Mouse (Mus musculus) heart, embryonic 10.5 days (tissue): ENCODE results near the gene Efnb3. TPM values are rescaled to one million over a fixed set of nuclear protein-coding genes. Genes with fewer than 3 reads are reported as not detected.
A peak's percentile ranks its signal among the peaks of the same experiment; 100 is the strongest.

ENCODE experiments used
- DNase-seq: peaks from one replicate; pipeline ENCODE4 v3.0.0-alpha.2; 2017; ENCODE audit warnings: low spot score
- H3K27ac ChIP-seq: fragments of 300-500 bp; sonication (generic); 2 replicates; pipeline ENCODE4 v1.5.1; 2016; ENCODE audit warnings: mild to moderate bottlenecking
- H3K27me3 ChIP-seq: fragments of 300-500 bp; sonication (generic); 2 replicates; pipeline ENCODE4 v1.6.1; 2016; ENCODE audit warnings: mild to moderate bottlenecking; ENCODE audit not compliant: poor library complexity, insufficient read depth, severe bottlenecking
- H3K36me3 ChIP-seq: fragments of 300-500 bp; sonication (generic); 2 replicates; pipeline ENCODE4 v1.6.1; 2016; ENCODE audit warnings: mild to moderate bottlenecking, moderate library complexity
- H3K4me1 ChIP-seq: fragments of 300-500 bp; sonication (generic); 2 replicates; pipeline ENCODE4 v1.6.1; 2016; ENCODE audit warnings: mild to moderate bottlenecking
- H3K4me3 ChIP-seq: fragments of 300-500 bp; sonication (generic); 2 replicates; pipeline ENCODE4 v1.5.1; 2016; ENCODE audit warnings: mild to moderate bottlenecking, moderate library complexity
- H3K9me3 ChIP-seq: fragments of 300-500 bp; sonication (generic); 2 replicates; pipeline ENCODE4 v1.6.1; 2016; ENCODE audit warnings: mild to moderate bottlenecking, moderate library complexity
- WGBS: fragments of 180-500 bp; shearing (Covaris S2); methylation state at CpG from one replicate; pipeline ENCODE4 v1.1.7; 2016; 5-methylcytosine and 5-hydroxymethylcytosine counted together
- polyA plus RNA-seq: library from polyadenylated mRNA; unstranded; fragments of >200 nt; fragmentation: Nextera tagmentation; extraction: Ambion mirVana; gene quantifications from 2 replicates; pipeline ENCODE4 v1.2.1, GENCODE M21; 2016

Gene Efnb3
- polyA plus RNA-seq, 1 experiment from 2014 or later = 61.0 TPM

DNA sequence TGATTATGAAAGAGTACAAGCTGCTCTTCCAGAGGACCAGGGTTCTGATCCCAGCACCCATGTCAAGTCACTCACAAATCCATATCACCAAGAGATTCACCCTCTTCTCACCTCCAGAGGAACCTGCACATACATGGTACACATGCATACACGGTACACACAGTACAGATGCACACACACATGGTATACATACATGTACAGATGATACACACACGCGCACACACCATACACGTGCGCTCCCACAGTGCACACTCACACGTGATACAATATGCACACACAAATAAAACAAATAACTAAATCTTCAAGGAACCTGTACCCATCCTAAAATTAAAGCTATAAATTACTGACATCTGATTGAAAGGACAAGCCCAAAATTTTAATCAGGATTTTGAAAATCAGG lies 34.8 kb upstream of the Efnb3 start:
- WGBS = 91% methylated on average over 6 of the region's 6 CpGs
- no peak overlapping the region for H3K27ac ChIP-seq
- no peaks in the 10 kb centered on the region for H3K27me3 ChIP-seq
- H3K4me3 ChIP-seq = no peak overlapping the region
- no peaks in the 10 kb centered on the region for H3K9me3 ChIP-seq
- DNase-seq = no peak
- peaks cover 20% of the 10 kb centered on the region for H3K4me1 ChIP-seq
- H3K36me3 ChIP-seq = peaks cover 53% of the 10 kb centered on the region

DNA sequence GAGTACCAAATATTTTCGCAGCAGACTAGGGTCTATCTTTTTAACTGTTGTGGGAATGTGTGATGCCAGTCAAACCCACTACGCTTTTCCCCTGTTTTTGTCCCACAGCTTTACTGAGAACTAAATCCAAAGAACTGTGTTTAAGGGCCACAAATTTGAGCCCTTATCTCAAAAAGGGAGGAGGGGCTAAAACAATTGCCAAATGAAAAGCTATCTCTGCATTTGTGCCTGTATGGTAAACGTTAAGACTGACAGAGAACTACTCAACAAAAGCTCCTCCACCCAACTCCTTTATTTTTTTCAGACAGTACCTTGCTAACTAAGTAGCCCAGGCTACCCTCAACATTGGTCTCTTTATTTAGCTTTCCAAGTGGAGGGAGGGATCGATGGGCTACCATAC lies 32.8 kb upstream of the Efnb3 start:
- Histone ChIP-seq H3K9me3 (no peaks in the 10 kb centered on the region), H3K4me1 (peaks cover 8% of the 10 kb centered on the region), H3K27me3 (no peaks in the 10 kb centered on the region), H3K4me3 (no peak overlapping the region), H3K27ac (peak overlapping the region; percentile 65; the same call in 1 of the 2 replicates), H3K36me3 (peaks cover 73% of the 10 kb centered on the region)
- DNase-seq = no peak
- 81% methylated on average over 4 of the region's 4 CpGs for WGBS

- Histone ChIP-seq H3K36me3 (peaks cover 80% of the 10 kb centered on the region), H3K27me3 (no peaks in the 10 kb centered on the region), H3K4me3 (no peak overlapping the region), H3K4me1 (peaks cover 8% of the 10 kb centered on the region), H3K27ac (peak overlapping the region; percentile 65; the same call in 1 of the 2 replicates), H3K9me3 (no peaks in the 10 kb centered on the region)
- WGBS = 82% methylated on average over 7 of the region's 7 CpGs
- DNase-seq = no peak
These were observed 32.1 kb upstream of the Efnb3 start for GRCm38 (mm10) chr11:69591899-69592637.

GRCm38 (mm10) chr11:69591424-69591823 lies 31.4 kb upstream of the Efnb3 start:
- WGBS = 79% methylated on average over 3 of the region's 3 CpGs
- no peak for DNase-seq
- Histone ChIP-seq H3K4me1 (peaks cover 8% of the 10 kb centered on the region), H3K36me3 (peaks cover 85% of the 10 kb centered on the region), H3K9me3 (no peaks in the 10 kb centered on the region), H3K27ac (no peak overlapping the region), H3K4me3 (no peak overlapping the region), H3K27me3 (no peaks in the 10 kb centered on the region)

- Histone ChIP-seq H3K27ac (no peak overlapping the region), H3K36me3 (peaks cover 83% of the 10 kb centered on the region), H3K9me3 (no peaks in the 10 kb centered on the region), H3K27me3 (no peaks in the 10 kb centered on the region), H3K4me3 (no peak overlapping the region), H3K4me1 (peaks cover 14% of the 10 kb centered on the region)
- no peak for DNase-seq
- WGBS = 93% methylated on average over 8 of the region's 8 CpGs
These were observed 30.6 kb upstream of the Efnb3 start for GRCm38 (mm10) chr11:69590622-69591021.

- Histone ChIP-seq H3K36me3 (peaks cover 77% of the 10 kb centered on the region), H3K4me1 (peaks cover 25% of the 10 kb centered on the region), H3K27ac (no peak overlapping the region), H3K9me3 (no peaks in the 10 kb centered on the region), H3K4me3 (no peak overlapping the region), H3K27me3 (no peaks in the 10 kb centered on the region)
- 85% methylated on average over 22 of the region's 22 CpGs for WGBS
- peak; percentile 85 for DNase-seq
These were observed 29.3 kb upstream of the Efnb3 start for GRCm38 (mm10) chr11:69589207-69589834.

- WGBS = 67% methylated on average over 7 of the region's 7 CpGs
- no peaks in the 10 kb centered on the region for H3K27me3 ChIP-seq
- H3K4me3 ChIP-seq = no peak overlapping the region
- no peaks in the 10 kb centered on the region for H3K9me3 ChIP-seq
- peak overlapping the region; percentile 38; the same call in 1 of the 2 replicates for H3K27ac ChIP-seq
- peaks cover 26% of the 10 kb centered on the region for H3K4me1 ChIP-seq
- peaks cover 54% of the 10 kb centered on the region for H3K36me3 ChIP-seq
- DNase-seq = no peak
These were observed 25.8 kb upstream of the Efnb3 start for GRCm38 (mm10) chr11:69585718-69586325.

DNA sequence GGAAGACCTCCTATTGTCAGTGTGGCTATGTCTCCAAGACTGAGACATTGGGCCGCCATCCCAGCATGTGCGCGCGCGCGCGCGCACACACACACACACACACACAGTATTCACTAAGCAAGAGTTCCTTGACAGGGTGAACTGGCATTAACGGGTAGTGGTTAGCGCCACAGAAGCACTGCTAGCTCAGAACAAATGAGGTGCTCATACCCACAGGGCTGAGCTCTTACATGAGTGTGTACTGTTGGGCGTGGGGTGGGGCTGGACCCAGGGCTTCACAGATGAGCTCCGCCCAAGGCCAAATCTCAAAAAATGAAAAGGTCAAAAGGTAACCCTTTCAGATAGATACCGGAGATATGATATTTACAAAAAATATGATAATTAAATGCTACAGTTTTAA lies 24.9 kb upstream of the Efnb3 start:
- no peak for DNase-seq
- WGBS = 96% methylated on average over 13 of the region's 13 CpGs
- peaks cover 26% of the 10 kb centered on the region for H3K4me1 ChIP-seq
- H3K9me3 ChIP-seq = no peaks in the 10 kb centered on the region
- peaks cover 45% of the 10 kb centered on the region for H3K36me3 ChIP-seq
- no peaks in the 10 kb centered on the region for H3K27me3 ChIP-seq
- H3K4me3 ChIP-seq = no peak overlapping the region
- H3K27ac ChIP-seq = no peak overlapping the region

DNA sequence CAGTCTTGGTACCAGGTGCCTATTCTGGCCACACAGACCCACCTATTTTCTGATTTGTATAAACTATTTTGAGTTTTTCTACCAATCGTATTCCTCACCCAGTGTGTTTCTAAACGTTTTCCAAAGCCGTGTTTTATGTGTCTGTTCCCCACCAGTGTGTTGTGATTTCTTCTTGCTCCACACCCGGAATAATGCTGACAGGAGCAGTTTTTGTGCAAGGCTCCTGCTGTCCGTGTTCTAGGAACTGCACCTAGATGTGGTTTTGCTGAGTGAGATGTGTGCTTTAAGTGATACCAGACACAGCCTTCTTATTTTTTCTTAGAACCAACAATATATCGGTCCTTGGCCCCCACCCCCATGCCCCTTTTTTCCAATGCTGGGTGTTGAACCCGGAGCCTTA lies 24.0 kb upstream of the Efnb3 start:
- H3K9me3 ChIP-seq = no peaks in the 10 kb centered on the region
- peaks cover 31% of the 10 kb centered on the region for H3K4me1 ChIP-seq
- DNase-seq = no peak
- 91% methylated on average over 7 of the region's 7 CpGs for WGBS
- H3K27me3 ChIP-seq = no peaks in the 10 kb centered on the region
- H3K27ac ChIP-seq = no peak overlapping the region
- no peak overlapping the region for H3K4me3 ChIP-seq
- peaks cover 36% of the 10 kb centered on the region for H3K36me3 ChIP-seq

GRCm38 (mm10) chr11:69582230-69582805 lies 22.3 kb upstream of the Efnb3 start:
- H3K36me3 ChIP-seq = peaks cover 20% of the 10 kb centered on the region
- peaks cover 42% of the 10 kb centered on the region for H3K4me1 ChIP-seq
- H3K27ac ChIP-seq = peak overlapping the region; percentile 91
- peak overlapping the region; percentile 70 for H3K4me3 ChIP-seq
- no peak for DNase-seq
- no peaks in the 10 kb centered on the region for H3K27me3 ChIP-seq
- 65% methylated on average over 9 of the region's 9 CpGs for WGBS
- H3K9me3 ChIP-seq = no peaks in the 10 kb centered on the region

DNA sequence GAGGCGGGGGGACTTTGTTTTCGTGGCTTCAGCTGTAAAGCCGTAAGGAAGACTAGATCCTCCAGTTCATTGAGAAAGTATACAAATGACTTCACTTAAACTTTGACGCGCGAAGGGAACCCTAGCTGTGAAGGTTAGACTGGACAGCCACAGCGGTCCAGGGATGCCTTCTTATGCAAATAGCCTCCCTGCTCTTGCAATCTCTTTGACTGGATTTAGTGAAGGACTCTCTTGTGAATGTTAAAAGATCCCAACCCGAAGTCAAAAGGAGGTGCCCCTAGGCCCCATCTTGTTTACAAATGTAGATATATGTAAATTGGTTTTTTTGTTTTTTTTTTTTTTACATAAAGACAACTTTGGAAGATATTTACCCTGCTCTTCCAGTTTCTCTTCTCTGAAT lies 21.8 kb upstream of the Efnb3 start:
- H3K27me3 ChIP-seq = no peaks in the 10 kb centered on the region
- peaks cover 20% of the 10 kb centered on the region for H3K36me3 ChIP-seq
- 1% methylated on average over 8 of the region's 8 CpGs for WGBS
- DNase-seq = no peak
- H3K4me1 ChIP-seq = peaks cover 47% of the 10 kb centered on the region
- no peaks in the 10 kb centered on the region for H3K9me3 ChIP-seq
- H3K27ac ChIP-seq = peak overlapping the region; percentile 91
- peak overlapping the region; percentile 70 for H3K4me3 ChIP-seq

- Histone ChIP-seq H3K27ac (peak overlapping the region; percentile 91), H3K9me3 (no peaks in the 10 kb centered on the region), H3K4me3 (peak overlapping the region; percentile 70), H3K27me3 (no peaks in the 10 kb centered on the region), H3K36me3 (peaks cover 19% of the 10 kb centered on the region), H3K4me1 (peaks cover 50% of the 10 kb centered on the region)
- DNase-seq = peak; percentile 96
- WGBS = under 1% methylated on average over 36 of the region's 36 CpGs
These were observed 21.2 kb upstream of the Efnb3 start for GRCm38 (mm10) chr11:69581147-69581688.
